Mouse (Mus musculus): ENCODE data around the gene Cadps.

Cadps gene

GRCm38 (mm10) chr14:12337998-12338809 is 484.7 kb downstream of the Cadps start:
- no peak for DNase-seq

- no peak for DNase-seq
Observed at GRCm38 (mm10) chr14:12337421-12337997, 485.4 kb downstream of the Cadps start.

GRCm38 (mm10) chr14:12334925-12335324 is 488.0 kb downstream of the Cadps start:
- DNase-seq: no peak

- DNase-seq: no peak
Observed at GRCm38 (mm10) chr14:12333622-12334021, 489.3 kb downstream of the Cadps start.
